Mouse (Mus musculus) megakaryocyte, embryonic 14.5 days (primary cell): Measurements from ENCODE around the gene Serbp1. TPM values are rescaled to one million over a fixed set of nuclear protein-coding genes. Genes with fewer than 3 reads are reported as not detected.
"Not testable (repeated sequence)": the region's sequence is repeated elsewhere in the genome, so short reads cannot be mapped to it uniquely, and the experiment has no call there.

ENCODE experiments used
- H3K27me3 ChIP-seq: replicated peaks from 2 replicates; pipeline ENCODE3; 2012; ENCODE audit warnings: inconsistent platforms
- H3K36me3 ChIP-seq: replicated peaks from 2 replicates; pipeline ENCODE3; 2012; ENCODE audit warnings: low read length, inconsistent platforms, mixed read lengths
- H3K4me1 ChIP-seq: 2 replicates; pipeline ENCODE4 v1.6.1; 2012; ENCODE audit warnings: inconsistent platforms
- H3K4me3 ChIP-seq: replicated peaks from 2 replicates; pipeline ENCODE3; 2012; ENCODE audit warnings: moderate library complexity, mild to moderate bottlenecking, inconsistent platforms
- H3K9me3 ChIP-seq: 2 replicates; pipeline ENCODE4 v1.6.1; 2012; ENCODE audit warnings: inconsistent platforms
- FLI1 ChIP-seq: IDR thresholded peaks from 2 replicates; pipeline ENCODE4 v1.6.1; 2012; ENCODE audit warnings: low read length, inconsistent platforms, mixed read lengths
- GATA1 ChIP-seq: IDR thresholded peaks from 3 replicates; pipeline ENCODE4 v1.6.1; 2012; ENCODE audit warnings: mixed read lengths, low read length, inconsistent platforms, borderline replicate concordance
- polyA plus RNA-seq: library from polyadenylated mRNA; stranded (reverse); fragments of >175 nt; gene quantifications from 2 replicates; pipeline ENCODE4 v1.2.3, GENCODE M21; 2012; ENCODE audit warnings: low replicate concordance; ENCODE audit not compliant: insufficient read depth

Gene Serbp1
- polyA plus RNA-seq, 1 experiment = 1,065 TPM

- Histone ChIP-seq H3K4me3 (no peak overlapping the region), H3K36me3 (no peaks in the 10 kb centered on the region), H3K4me1 (no peaks in the 10 kb centered on the region), H3K27me3 (no peaks in the 10 kb centered on the region), H3K9me3 (no peaks in the 10 kb centered on the region)
- TF ChIP-seq FLI1 = no peak
- TF ChIP-seq GATA1 = no peak
Observed at GRCm38 (mm10) chr6:67217402-67217801, 20.6 kb upstream of the Serbp1 start.

DNA sequence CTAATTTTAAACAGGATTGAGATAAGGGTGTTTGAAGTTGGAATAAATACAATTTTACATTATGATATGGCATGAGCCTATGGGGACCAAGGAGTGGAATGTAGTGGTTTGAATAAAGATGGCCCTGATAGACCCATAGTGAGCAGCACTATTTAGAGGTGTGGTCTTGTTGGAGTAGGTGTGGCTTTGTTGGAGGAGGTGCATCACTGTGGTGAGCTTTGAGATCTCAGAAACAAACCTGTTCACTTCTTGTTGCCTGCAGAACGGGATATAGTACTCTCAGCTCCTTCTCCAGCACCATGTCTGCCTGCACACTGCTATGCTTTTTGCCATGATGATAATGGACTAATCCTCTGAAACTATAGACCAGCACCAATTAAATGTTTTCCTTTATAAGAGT, 20.1 kb upstream of the Serbp1 start:
- TF ChIP-seq GATA1 (no peak), FLI1 (no peak)
- no peaks in the 10 kb centered on the region for H3K9me3 ChIP-seq
- no peaks in the 10 kb centered on the region for H3K36me3 ChIP-seq
- H3K4me3 ChIP-seq = no peak overlapping the region
- no peaks in the 10 kb centered on the region for H3K4me1 ChIP-seq
- H3K27me3 ChIP-seq = no peaks in the 10 kb centered on the region

GRCm38 (mm10) chr6:67218566-67218965, 19.4 kb upstream of the Serbp1 start:
- H3K36me3 ChIP-seq = no peaks in the 10 kb centered on the region
- no peaks in the 10 kb centered on the region for H3K9me3 ChIP-seq
- TF ChIP-seq GATA1 (no peak), FLI1 (no peak)
- no peaks in the 10 kb centered on the region for H3K27me3 ChIP-seq
- H3K4me1 ChIP-seq = no peaks in the 10 kb centered on the region
- H3K4me3 ChIP-seq = no peak overlapping the region

DNA sequence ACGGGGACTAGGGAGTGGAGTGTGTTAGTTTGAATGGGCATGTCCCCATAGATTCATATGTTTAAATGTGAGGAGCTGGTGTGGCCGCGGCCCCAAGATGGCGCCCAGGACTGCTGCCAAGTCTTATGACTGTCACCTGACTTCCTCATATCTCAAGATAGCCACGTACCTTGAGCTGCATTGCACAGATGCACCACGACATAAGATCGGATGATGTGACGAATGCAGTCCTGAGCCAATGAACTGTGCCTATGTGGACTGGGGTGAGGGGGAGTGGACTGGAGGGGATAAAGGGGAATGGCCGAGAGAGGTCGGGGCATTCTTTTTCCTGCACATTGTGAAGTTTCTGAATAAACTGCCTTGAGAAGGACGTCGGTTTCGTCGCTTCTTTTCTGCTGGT, 18.0 kb upstream of the Serbp1 start:
- not testable (repeated sequence) for H3K9me3 ChIP-seq, H3K27me3 ChIP-seq, H3K36me3 ChIP-seq, H3K4me1 ChIP-seq, H3K4me3 ChIP-seq

- Histone ChIP-seq H3K36me3 (no peaks in the 10 kb centered on the region), H3K4me3 (no peak overlapping the region), H3K27me3 (no peaks in the 10 kb centered on the region), H3K4me1 (no peaks in the 10 kb centered on the region), H3K9me3 (no peaks in the 10 kb centered on the region)
- no peak for TF ChIP-seq FLI1
- no peak for TF ChIP-seq GATA1
Observed at GRCm38 (mm10) chr6:67220731-67221130, 17.2 kb upstream of the Serbp1 start.

GRCm38 (mm10) chr6:67223082-67223481, 14.9 kb upstream of the Serbp1 start:
- H3K27me3 ChIP-seq = peaks cover 3% of the 10 kb centered on the region
- H3K36me3 ChIP-seq = no peaks in the 10 kb centered on the region
- TF ChIP-seq GATA1 (no peak), FLI1 (no peak)
- H3K9me3 ChIP-seq = no peaks in the 10 kb centered on the region
- H3K4me3 ChIP-seq = no peak overlapping the region
- H3K4me1 ChIP-seq = no peaks in the 10 kb centered on the region

DNA sequence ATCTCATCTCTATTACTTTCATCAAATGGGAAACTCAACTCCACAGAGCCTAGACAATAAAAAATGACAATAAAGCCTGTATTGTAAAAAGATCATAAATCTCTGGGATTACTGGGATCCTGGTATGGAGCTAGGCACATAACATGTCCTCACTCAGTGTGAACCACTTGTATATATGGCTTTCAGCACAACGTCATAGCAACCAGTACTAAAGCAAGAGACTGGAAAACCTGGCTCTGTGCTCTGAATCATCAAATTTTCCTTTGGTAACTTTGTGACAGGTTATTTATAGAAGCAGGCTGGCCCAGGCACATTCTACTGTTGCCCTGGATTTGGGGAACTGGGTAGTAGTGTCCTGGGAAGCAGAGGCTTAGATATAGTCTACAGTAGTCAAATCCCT, 14.5 kb upstream of the Serbp1 start:
- no peaks in the 10 kb centered on the region for H3K36me3 ChIP-seq
- H3K4me3 ChIP-seq = no peak overlapping the region
- H3K9me3 ChIP-seq = no peaks in the 10 kb centered on the region
- TF ChIP-seq FLI1 (no peak), GATA1 (no peak)
- no peaks in the 10 kb centered on the region for H3K4me1 ChIP-seq
- peaks cover 6% of the 10 kb centered on the region for H3K27me3 ChIP-seq

DNA sequence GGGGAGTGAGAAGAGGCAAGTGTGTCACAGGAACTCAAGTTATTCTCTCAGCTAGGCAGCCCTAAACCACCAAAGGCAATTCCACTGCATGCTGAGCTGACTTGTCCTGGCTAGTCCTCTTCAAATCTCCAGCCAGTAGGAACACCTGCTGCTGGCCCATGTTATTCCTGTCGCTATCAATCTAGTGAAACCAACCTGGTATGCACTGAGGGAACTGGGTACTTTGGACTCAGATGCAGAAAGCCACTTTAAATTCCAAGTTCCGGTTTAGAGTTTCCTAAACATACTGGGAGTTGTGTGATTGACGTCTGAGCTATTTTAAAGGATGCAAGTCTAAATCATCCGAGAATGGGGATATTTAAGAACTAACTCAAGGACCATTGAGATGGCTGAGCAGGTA, 11.7 kb upstream of the Serbp1 start:
- no peak overlapping the region for H3K4me3 ChIP-seq
- H3K36me3 ChIP-seq = no peaks in the 10 kb centered on the region
- H3K27me3 ChIP-seq = peaks cover 14% of the 10 kb centered on the region
- TF ChIP-seq FLI1 = no peak
- no peak for TF ChIP-seq GATA1
- H3K9me3 ChIP-seq = no peaks in the 10 kb centered on the region
- H3K4me1 ChIP-seq = peaks cover 10% of the 10 kb centered on the region

DNA sequence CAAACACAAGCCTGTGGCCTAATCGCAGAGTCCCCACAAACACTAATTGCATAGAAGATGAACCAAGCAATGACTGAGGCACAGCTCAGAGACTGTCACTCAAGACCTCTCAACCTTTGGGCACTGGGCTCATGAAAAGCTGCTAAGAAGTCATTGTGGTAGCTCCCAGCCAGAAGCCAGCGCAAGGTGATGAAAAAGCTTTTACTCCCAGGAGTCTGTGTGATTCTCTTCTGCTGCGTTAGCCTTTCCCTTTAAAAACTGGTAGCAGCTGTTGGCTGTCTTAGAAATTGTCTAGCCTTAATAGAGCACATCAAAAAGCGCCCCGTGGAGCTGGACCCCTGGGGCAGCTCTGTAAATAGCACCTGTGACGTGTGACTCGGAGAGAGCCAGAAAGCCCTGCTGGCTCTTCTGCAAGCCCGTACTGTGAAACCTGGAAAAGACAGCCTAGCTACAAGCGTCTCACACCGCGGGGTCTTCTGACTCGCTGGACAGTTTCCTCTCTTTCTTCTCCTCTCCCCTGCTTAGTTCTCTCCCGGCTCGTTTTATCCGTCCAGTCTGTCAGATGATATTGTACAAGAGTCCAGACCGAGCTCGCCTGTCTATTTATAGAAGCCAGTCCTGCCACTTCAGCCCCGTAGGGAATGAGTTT, 9.4 kb upstream of the Serbp1 start:
- H3K36me3 ChIP-seq = no peaks in the 10 kb centered on the region
- no peak overlapping the region for H3K4me3 ChIP-seq
- no peaks in the 10 kb centered on the region for H3K9me3 ChIP-seq
- H3K27me3 ChIP-seq = peaks cover 14% of the 10 kb centered on the region
- TF ChIP-seq FLI1 (no peak), GATA1 (no peak)
- peaks cover 10% of the 10 kb centered on the region for H3K4me1 ChIP-seq

DNA sequence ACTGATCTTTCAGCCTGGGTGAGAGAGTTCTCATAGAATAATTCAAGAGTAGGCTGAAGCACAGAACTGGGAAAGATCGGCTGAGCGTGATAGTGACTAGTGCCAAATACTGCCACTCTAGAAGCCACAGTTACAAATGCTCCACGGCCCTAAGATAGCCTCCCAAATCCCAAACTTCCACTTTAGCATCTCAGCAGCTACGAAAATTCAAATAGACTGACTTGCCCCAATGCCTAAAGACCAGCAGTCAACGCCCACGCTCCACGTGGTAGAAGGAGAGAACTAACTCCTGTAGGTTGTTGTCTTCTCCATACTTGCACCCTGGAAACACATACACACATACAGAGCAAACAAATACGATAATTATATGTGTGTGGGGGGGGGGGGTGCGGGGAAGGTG, 8.5 kb upstream of the Serbp1 start:
- peaks cover 10% of the 10 kb centered on the region for H3K4me1 ChIP-seq
- H3K27me3 ChIP-seq = peaks cover 14% of the 10 kb centered on the region
- no peak for TF ChIP-seq GATA1
- TF ChIP-seq FLI1 = no peak
- H3K36me3 ChIP-seq = no peaks in the 10 kb centered on the region
- H3K4me3 ChIP-seq = no peak overlapping the region
- no peaks in the 10 kb centered on the region for H3K9me3 ChIP-seq

DNA sequence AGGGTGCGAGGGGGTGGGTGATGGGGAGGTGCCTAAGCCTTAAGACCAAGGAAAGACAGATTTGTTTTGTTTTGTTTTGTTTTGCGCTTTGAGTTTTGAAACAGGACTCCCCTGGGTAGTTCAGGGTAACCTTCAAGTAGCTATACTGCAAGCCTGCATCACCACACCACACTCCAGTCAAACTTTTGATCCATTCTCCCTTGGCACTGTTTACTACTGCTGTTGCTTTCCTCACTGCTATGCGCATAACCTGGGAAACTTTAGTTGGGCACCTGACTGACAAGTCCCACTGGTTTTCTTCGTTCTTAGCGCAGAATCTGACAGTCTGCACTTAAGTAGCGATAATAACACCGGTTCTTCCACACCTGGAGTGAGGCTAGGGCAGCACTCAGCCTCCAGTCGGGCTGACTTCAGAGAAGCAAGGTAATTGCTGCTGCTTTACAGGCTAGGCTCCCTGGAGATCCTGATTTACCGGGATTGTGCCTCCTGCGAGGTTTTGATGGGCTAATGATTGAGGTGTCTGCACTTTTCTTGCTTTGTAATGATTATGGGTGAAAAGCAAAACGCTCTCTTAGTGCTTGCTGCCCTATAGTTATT, 8.0 kb upstream of the Serbp1 start:
- H3K9me3 ChIP-seq = no peaks in the 10 kb centered on the region
- no peak overlapping the region for H3K4me3 ChIP-seq
- H3K27me3 ChIP-seq = peaks cover 14% of the 10 kb centered on the region
- TF ChIP-seq FLI1 (no peak), GATA1 (no peak)
- H3K36me3 ChIP-seq = no peaks in the 10 kb centered on the region
- peaks cover 10% of the 10 kb centered on the region for H3K4me1 ChIP-seq
